Mouse (Mus musculus): ENCODE results near the gene Ss18l1. TPM values are rescaled to one million over a fixed set of nuclear protein-coding genes. Genes with fewer than 3 reads are reported as not detected.

The Ss18l1 gene
- polyA plus RNA-seq, 1 experiment: 27.0 TPM

GRCm38 (mm10) chr2:180011370-180011769 lies 30.9 kb upstream of the Ss18l1 start:
- DNase-seq: no peak
- H3K4me1 ChIP-seq (ENCODE audit: control insufficient read depth, insufficient read depth, low read length): no peaks in the 10 kb centered on the region
- no peak overlapping the region for H3K4me3 ChIP-seq (replicated peaks; ENCODE audit: insufficient read depth, low read depth, low read length)
- H3K27me3 ChIP-seq (ENCODE audit: control insufficient read depth, insufficient read depth, low read length): no peaks in the 10 kb centered on the region
- WGBS: 84% methylated on average over 6 of the region's 6 CpGs
- no peak overlapping the region for H3K27ac ChIP-seq (ENCODE audit: insufficient read depth, low read length)
- TF ChIP-seq POLR2A (IDR thresholded peaks at IDR 0.05; ENCODE audit: borderline replicate concordance, insufficient read depth, low read length) (no peak), CTCF (IDR thresholded peaks at IDR 0.05; ENCODE audit: borderline replicate concordance, insufficient read depth, low read depth, low read length) (no peak)

DNA sequence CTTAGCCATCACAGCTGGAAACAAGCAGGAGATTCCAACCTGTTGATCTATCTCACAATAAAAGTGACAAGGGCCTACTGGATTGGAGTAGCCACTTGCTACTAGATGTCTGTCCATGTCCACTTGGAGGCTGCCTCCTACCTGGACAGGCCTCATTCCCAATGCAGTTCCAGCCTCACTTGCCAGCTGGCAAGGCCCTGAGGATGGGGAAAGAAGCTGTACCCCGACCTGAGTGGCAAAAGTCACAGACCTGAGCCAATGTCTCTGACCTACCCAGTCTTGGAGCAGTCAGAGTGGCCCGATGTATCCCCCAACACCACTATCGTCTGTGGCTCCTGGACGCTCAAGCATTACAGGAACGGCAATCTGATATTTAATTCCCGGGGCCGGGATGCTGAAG lies 28.6 kb upstream of the Ss18l1 start:
- no peak for TF ChIP-seq POLR2A (IDR thresholded peaks at IDR 0.05; ENCODE audit: borderline replicate concordance, insufficient read depth, low read length)
- no peak for TF ChIP-seq CTCF (IDR thresholded peaks at IDR 0.05; ENCODE audit: borderline replicate concordance, insufficient read depth, low read depth, low read length)

DNA sequence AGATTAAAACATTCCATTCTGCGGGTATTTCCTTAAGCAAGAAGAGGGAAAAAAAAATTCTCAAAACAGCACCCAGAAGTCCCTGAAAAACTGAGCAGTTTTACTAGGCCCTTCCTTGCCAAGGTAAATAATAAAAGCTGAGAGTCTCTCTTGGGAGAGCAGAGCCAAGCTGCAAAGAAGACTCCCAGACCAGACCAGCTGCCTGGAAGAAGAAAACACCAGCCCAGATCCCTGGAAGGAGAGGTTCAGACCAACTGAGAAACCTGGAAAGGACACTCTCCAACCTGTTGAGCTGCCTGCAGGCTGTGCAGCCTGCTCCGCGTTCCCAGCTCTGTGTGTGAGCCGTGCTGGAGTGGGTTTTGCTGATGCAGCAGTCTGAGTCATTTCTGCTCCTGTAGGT lies 24.7 kb upstream of the Ss18l1 start:
- no peaks in the 10 kb centered on the region for H3K27me3 ChIP-seq (ENCODE audit: control insufficient read depth, insufficient read depth, low read length)
- H3K4me3 ChIP-seq (replicated peaks; ENCODE audit: insufficient read depth, low read depth, low read length): no peak overlapping the region
- no peak overlapping the region for H3K27ac ChIP-seq (ENCODE audit: insufficient read depth, low read length)
- WGBS: 63% methylated on average over 4 of the region's 4 CpGs
- peaks cover 29% of the 10 kb centered on the region for H3K4me1 ChIP-seq (ENCODE audit: control insufficient read depth, insufficient read depth, low read length)
- no peak for DNase-seq
- no peak for TF ChIP-seq CTCF (IDR thresholded peaks at IDR 0.05; ENCODE audit: borderline replicate concordance, insufficient read depth, low read depth, low read length)
- TF ChIP-seq POLR2A (IDR thresholded peaks at IDR 0.05; ENCODE audit: borderline replicate concordance, insufficient read depth, low read length): no peak

More for the DNA sequence above, 28.6 kb upstream of the Ss18l1 start:
- H3K4me1 ChIP-seq (ENCODE audit: control insufficient read depth, insufficient read depth, low read length): peaks cover 6% of the 10 kb centered on the region; the same call in 1 of the 2 replicates
- no peak for DNase-seq
- no peak overlapping the region for H3K4me3 ChIP-seq (replicated peaks; ENCODE audit: insufficient read depth, low read depth, low read length)
- H3K27me3 ChIP-seq (ENCODE audit: control insufficient read depth, insufficient read depth, low read length): no peaks in the 10 kb centered on the region
- no peak overlapping the region for H3K27ac ChIP-seq (ENCODE audit: insufficient read depth, low read length)
- 92% methylated on average over 7 of the region's 7 CpGs for WGBS

DNA sequence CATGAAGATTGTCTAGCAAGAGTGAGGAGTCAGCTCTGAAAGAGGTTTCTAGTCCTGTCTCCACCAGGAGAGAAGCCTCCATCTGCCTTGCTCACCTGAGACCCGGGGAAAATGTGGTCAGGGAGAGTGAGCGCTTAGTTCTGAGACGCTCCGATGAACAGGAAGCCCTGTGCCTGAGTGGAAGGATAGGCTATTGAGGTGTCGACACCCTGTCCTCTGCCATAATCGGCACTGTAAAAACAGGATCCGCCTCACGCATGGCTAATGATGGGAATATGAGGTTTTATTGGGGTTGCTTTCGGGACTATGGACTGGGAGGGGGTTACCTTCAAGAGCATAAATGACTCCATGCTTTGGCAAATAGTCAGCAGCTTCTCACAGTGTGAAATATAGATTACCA lies 23.7 kb upstream of the Ss18l1 start:
- 79% methylated on average over 9 of the region's 9 CpGs for whole genome bisulfite sequencing
- no peak for DNase-seq
- H3K4me3 ChIP-seq (replicated peaks; ENCODE audit: insufficient read depth, low read depth, low read length): no peak overlapping the region
- no peaks in the 10 kb centered on the region for H3K27me3 ChIP-seq (ENCODE audit: control insufficient read depth, insufficient read depth, low read length)
- no peak overlapping the region for H3K27ac ChIP-seq (ENCODE audit: insufficient read depth, low read length)
- TF ChIP-seq POLR2A (IDR thresholded peaks at IDR 0.05; ENCODE audit: borderline replicate concordance, insufficient read depth, low read length): no peak
- TF ChIP-seq CTCF (IDR thresholded peaks at IDR 0.05; ENCODE audit: borderline replicate concordance, insufficient read depth, low read depth, low read length): no peak
- H3K4me1 ChIP-seq (ENCODE audit: control insufficient read depth, insufficient read depth, low read length): peaks cover 29% of the 10 kb centered on the region

- no peaks in the 10 kb centered on the region for H3K27me3 ChIP-seq (ENCODE audit: control insufficient read depth, insufficient read depth, low read length)
- H3K4me1 ChIP-seq (ENCODE audit: control insufficient read depth, insufficient read depth, low read length): peaks cover 29% of the 10 kb centered on the region
- 7% methylated on average over 7 of the region's 7 CpGs for WGBS
- TF ChIP-seq POLR2A (IDR thresholded peaks at IDR 0.05; ENCODE audit: borderline replicate concordance, insufficient read depth, low read length): no peak
- TF ChIP-seq CTCF (IDR thresholded peaks at IDR 0.05; ENCODE audit: borderline replicate concordance, insufficient read depth, low read depth, low read length): no peak
- peak; percentile 77 to 82 for DNase-seq
- H3K4me3 ChIP-seq (replicated peaks; ENCODE audit: insufficient read depth, low read depth, low read length): no peak overlapping the region
- H3K27ac ChIP-seq (ENCODE audit: insufficient read depth, low read length): peak overlapping the region; percentile 72
Observed at GRCm38 (mm10) chr2:180020091-180020661, 22.1 kb upstream of the Ss18l1 start.

- WGBS: 20% methylated on average over 8 of the region's 8 CpGs
- H3K27me3 ChIP-seq (ENCODE audit: control insufficient read depth, insufficient read depth, low read length): no peaks in the 10 kb centered on the region
- DNase-seq: peak; percentile 57 to 74
- TF ChIP-seq POLR2A (IDR thresholded peaks at IDR 0.05; ENCODE audit: borderline replicate concordance, insufficient read depth, low read length) (no peak), CTCF (IDR thresholded peaks at IDR 0.05; ENCODE audit: borderline replicate concordance, insufficient read depth, low read depth, low read length) (no peak)
- H3K4me1 ChIP-seq (ENCODE audit: control insufficient read depth, insufficient read depth, low read length): peaks cover 29% of the 10 kb centered on the region
- no peak overlapping the region for H3K4me3 ChIP-seq (replicated peaks; ENCODE audit: insufficient read depth, low read depth, low read length)
- H3K27ac ChIP-seq (ENCODE audit: insufficient read depth, low read length): peak overlapping the region; percentile 72
Observed at GRCm38 (mm10) chr2:180020919-180021318, 21.4 kb upstream of the Ss18l1 start.

DNA sequence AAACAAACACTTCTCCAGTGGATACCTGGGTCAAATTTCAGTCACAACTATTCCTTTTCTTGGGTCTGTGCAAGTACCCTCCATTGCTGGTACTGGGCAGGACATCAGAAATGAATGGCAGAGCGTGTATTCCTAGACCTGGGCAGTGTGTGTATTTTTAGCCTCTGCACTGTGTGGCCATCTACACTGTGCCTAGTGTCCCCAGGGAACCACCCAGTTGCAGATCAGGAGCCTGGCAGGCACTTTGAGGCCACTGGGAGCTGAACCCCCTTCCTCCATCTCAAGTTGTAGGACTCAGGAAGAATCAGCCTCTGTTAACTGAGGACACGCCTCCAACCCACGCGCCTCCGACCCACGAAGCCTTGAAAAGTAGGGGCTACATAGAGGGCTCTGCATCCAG lies 19.6 kb upstream of the Ss18l1 start:
- 70% methylated on average over 6 of the region's 6 CpGs for WGBS
- no peak for DNase-seq
- H3K4me1 ChIP-seq (ENCODE audit: control insufficient read depth, insufficient read depth, low read length): peaks cover 37% of the 10 kb centered on the region
- no peak overlapping the region for H3K27ac ChIP-seq (ENCODE audit: insufficient read depth, low read length)
- TF ChIP-seq POLR2A (IDR thresholded peaks at IDR 0.05; ENCODE audit: borderline replicate concordance, insufficient read depth, low read length) (no peak), CTCF (IDR thresholded peaks at IDR 0.05; ENCODE audit: borderline replicate concordance, insufficient read depth, low read depth, low read length) (no peak)
- no peak overlapping the region for H3K4me3 ChIP-seq (replicated peaks; ENCODE audit: insufficient read depth, low read depth, low read length)
- H3K27me3 ChIP-seq (ENCODE audit: control insufficient read depth, insufficient read depth, low read length): no peaks in the 10 kb centered on the region

DNA sequence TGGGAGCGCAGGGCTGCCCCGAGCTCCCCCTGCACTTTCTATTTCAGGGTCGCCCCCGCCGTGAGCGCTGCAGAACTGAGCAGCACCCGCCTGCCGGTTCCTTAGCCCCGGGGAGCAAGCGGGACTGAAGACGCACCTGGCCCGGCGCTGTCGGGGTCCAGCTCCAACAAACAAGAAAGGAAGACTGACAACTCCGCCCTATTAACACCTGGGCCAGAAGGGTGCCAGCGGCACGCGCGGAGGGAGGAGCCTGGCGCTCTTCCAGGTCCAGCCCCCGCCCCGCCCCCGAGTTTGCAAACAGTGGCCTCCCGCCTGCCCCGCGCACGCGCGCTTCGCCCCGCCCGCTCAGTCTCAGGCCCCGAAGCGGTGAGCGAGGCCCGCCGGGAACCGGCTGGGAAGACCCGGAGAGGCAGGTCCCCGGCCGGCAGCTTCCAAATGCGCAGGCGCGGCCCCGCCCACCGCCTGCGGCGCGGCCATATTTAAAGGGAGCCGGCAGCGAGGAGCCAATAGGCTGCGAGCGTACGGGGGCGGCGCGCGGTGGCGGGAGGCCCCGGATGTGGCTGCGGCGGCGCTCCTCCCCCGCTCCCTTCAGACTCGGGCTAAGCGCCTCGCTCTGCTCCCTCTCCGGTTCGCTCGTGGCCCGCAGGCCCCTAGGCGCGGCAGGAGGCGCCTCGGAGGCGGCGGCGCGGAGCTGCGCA lies 17.8 kb upstream of the Ss18l1 start, which contains the start of gene Lsm14b:
Gene Lsm14b, plus strand, starts transcription at position 587 of the 698 bp plus-strand sequence.
- Histone ChIP-seq H3K4me1 (ENCODE audit: control insufficient read depth, insufficient read depth, low read length) (peaks cover 41% of the 10 kb centered on the region), H3K4me3 (replicated peaks; ENCODE audit: insufficient read depth, low read depth, low read length) (peak within 1 kb of the TSS; percentile 91), H3K27ac (ENCODE audit: insufficient read depth, low read length) (peak within 1 kb of the TSS; percentile 97), H3K27me3 (ENCODE audit: control insufficient read depth, insufficient read depth, low read length) (no peaks in the 10 kb centered on the region)
- WGBS: under 1% methylated on average over 79 of the region's 80 CpGs
- TF ChIP-seq POLR2A (IDR thresholded peaks at IDR 0.05; ENCODE audit: borderline replicate concordance, insufficient read depth, low read length): peak; percentile 66
- TF ChIP-seq CTCF (IDR thresholded peaks at IDR 0.05; ENCODE audit: borderline replicate concordance, insufficient read depth, low read depth, low read length): no peak
- peak; percentile 99 to 100 for DNase-seq
